Mouse (Mus musculus) gastrocnemius, postnatal 14 days (tissue): ENCODE measurements around the gene Ugt1a9. TPM values are rescaled to one million over a fixed set of nuclear protein-coding genes. Genes with fewer than 3 reads are reported as not detected.
"Not testable (repeated sequence)": the region's sequence is repeated elsewhere in the genome, so short reads cannot be mapped to it uniquely, and the experiment has no call there.

ENCODE experiments used
- DNase-seq: peaks from one replicate; pipeline ENCODE4 v3.0.0; 2021; ENCODE audit warnings: mixed read lengths
- intact Hi-C: fragments of 180-260 bp; cut with DNase I; formaldehyde crosslinking; loops from one replicate; pipeline ENCODE4 v1.15.1; 2025; ENCODE audit warnings: low total_unique reads
- total RNA-seq, 2 experiments: library from RNA; stranded (reverse); gene quantifications; 2 replicates each; pipeline ENCODE4 v1.2.3; 2021

Ugt1a9 gene
- total RNA-seq, 2 experiments from 2014 or later, result not detected

- intact Hi-C loops, result no loop called here
- no peak for DNase-seq
These were observed 143.3 kb downstream of the Ugt1a9 start for GRCm38 (mm10) chr1:88213766-88214461.

- DNase-seq, result no peak
- intact Hi-C loops, result no loop called here
These were observed 143.9 kb downstream of the Ugt1a9 start for GRCm38 (mm10) chr1:88214462-88214952.

GRCm38 (mm10) chr1:88215466-88216380, 145.1 kb downstream of the Ugt1a9 start:
- DNase-seq, result no peak

GRCm38 (mm10) chr1:88216551-88216950, 146.0 kb downstream of the Ugt1a9 start:
- no peak for DNase-seq
- intact Hi-C loops, result no loop called here

More at GRCm38 (mm10) chr1:88215466-88216380, 145.1 kb downstream of the Ugt1a9 start:
- intact Hi-C loops, result no loop called here

- DNase-seq, result no peak
- intact Hi-C loops, result no loop called here
These were observed 146.5 kb downstream of the Ugt1a9 start for GRCm38 (mm10) chr1:88217144-88217543.

GRCm38 (mm10) chr1:88217576-88217975, 147.0 kb downstream of the Ugt1a9 start:
- no peak for DNase-seq
- intact Hi-C loops, result no loop called here

GRCm38 (mm10) chr1:88218051-88218450, 147.5 kb downstream of the Ugt1a9 start:
- DNase-seq, result no peak
- intact Hi-C loops, result no loop called here

- no peak for DNase-seq
These were observed 148.0 kb downstream of the Ugt1a9 start for GRCm38 (mm10) chr1:88218591-88218990.

GRCm38 (mm10) chr1:88219054-88219453, 148.5 kb downstream of the Ugt1a9 start:
- DNase-seq, result no peak
- intact Hi-C loops, result no loop called here

More at GRCm38 (mm10) chr1:88218591-88218990, 148.0 kb downstream of the Ugt1a9 start:
- intact Hi-C loops, result no loop called here

GRCm38 (mm10) chr1:88220336-88220735, 149.7 kb downstream of the Ugt1a9 start:
- DNase-seq, result no peak
- intact Hi-C loops, result no loop called here

- intact Hi-C loops, result no loop called here
- DNase-seq, result no peak
These were observed 151.6 kb downstream of the Ugt1a9 start for GRCm38 (mm10) chr1:88222216-88222615.

- not testable (repeated sequence) for DNase-seq
These were observed 152.5 kb downstream of the Ugt1a9 start for GRCm38 (mm10) chr1:88223011-88223515.

GRCm38 (mm10) chr1:88223591-88223990, 153.0 kb downstream of the Ugt1a9 start:
- intact Hi-C loops, result no loop called here
- DNase-seq, result no peak

More at GRCm38 (mm10) chr1:88223011-88223515, 152.5 kb downstream of the Ugt1a9 start:
- intact Hi-C loops, result not testable (repeated sequence)

GRCm38 (mm10) chr1:88224029-88224776, 153.6 kb downstream of the Ugt1a9 start:
- DNase-seq, result no peak
- intact Hi-C loops, result no loop called here

GRCm38 (mm10) chr1:88225301-88225700, 154.7 kb downstream of the Ugt1a9 start:
- intact Hi-C loops, DNase-seq: not testable (repeated sequence)

GRCm38 (mm10) chr1:88225741-88226140, 155.1 kb downstream of the Ugt1a9 start:
- no peak for DNase-seq
- intact Hi-C loops, result no loop called here

- DNase-seq, result no peak
- intact Hi-C loops, result no loop called here
These were observed 156.2 kb downstream of the Ugt1a9 start, which contains the start of gene Mroh2a for GRCm38 (mm10) chr1:88226670-88227379. Gene Mroh2a, plus strand, starts transcription at chr1:88226986.

- DNase-seq, result no peak
- intact Hi-C loops, result no loop called here
These were observed 156.9 kb downstream of the Ugt1a9 start for GRCm38 (mm10) chr1:88227482-88227881.

- no peak for DNase-seq
- intact Hi-C loops, result no loop called here
These were observed 157.5 kb downstream of the Ugt1a9 start for GRCm38 (mm10) chr1:88228121-88228520.
